Mouse (Mus musculus): ENCODE data around the gene Enpp5. TPM values are rescaled to one million over a fixed set of nuclear protein-coding genes. Genes with fewer than 3 reads are reported as not detected.

The Enpp5 gene
- total and polyA plus RNA-seq, 3 experiments, result 13.3 to 14.2 (median 14.2) TPM

- intact Hi-C loops (cut with DNase I), result loop anchor here (5.0 kb wide), 1 partner anchor 180 kb away; no protein-coding TSS in a partner anchor
- H3K27me3 ChIP-seq (ENCODE audit: control insufficient read depth, insufficient read depth, low read length), result no peaks in the 10 kb centered on the region
- no peaks in the 10 kb centered on the region for H3K36me3 ChIP-seq (ENCODE audit: control insufficient read depth, insufficient read depth, low read length)
- H3K79me2 ChIP-seq (replicated peaks; ENCODE audit: control insufficient read depth, insufficient read depth, low read length), result peaks cover 2% of the 10 kb centered on the region; the same call in 1 of the 2 replicates
- H3K4me3 ChIP-seq, result no peak overlapping the region
- peaks cover 6% of the 10 kb centered on the region for H3K4me1 ChIP-seq (ENCODE audit: control insufficient read depth, insufficient read depth, low read length)
- 73% methylated on average over 12 of the region's 12 CpGs for WGBS
- H3K9ac ChIP-seq (ENCODE audit: low read depth, low read length), result no peak overlapping the region
- no peak overlapping the region for H3K27ac ChIP-seq
- no peak for DNase-seq
- TF ChIP-seq CTCF (IDR thresholded peaks at IDR 0.05), result no peak
- no peak for TF ChIP-seq POLR2A (IDR thresholded peaks at IDR 0.05; ENCODE audit: insufficient read depth, low read depth, low read length)
- no peak for TF ChIP-seq EP300 (IDR thresholded peaks at IDR 0.05; ENCODE audit: insufficient read depth, low read depth, low read length)
Measured at GRCm38 (mm10) chr17:44077146-44077842, 1.3 kb upstream of the Enpp5 start.

DNA sequence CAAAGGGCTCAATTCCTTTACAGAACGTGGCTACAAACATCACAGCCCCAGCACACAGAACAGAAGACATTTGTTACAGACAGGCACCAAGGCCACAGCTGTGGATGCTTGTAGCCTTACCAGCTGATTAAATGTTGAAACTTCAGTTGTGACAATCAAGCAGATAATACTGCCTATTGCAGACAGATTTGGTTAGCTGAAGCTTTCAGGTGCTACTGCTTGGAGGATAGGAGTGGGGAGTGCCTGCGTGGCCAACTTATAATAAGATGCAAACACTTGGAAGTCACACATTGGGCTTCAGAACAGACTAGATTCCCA is 811 bp upstream of the Enpp5 start:
- intact Hi-C loops (cut with DNase I), result loop anchor here (2.0 to 5.0 kb wide), 2 partner anchors 27 to 179 kb away; partner anchors contain the start of gene Enpp4
- Histone ChIP-seq H3K79me2 (replicated peaks; ENCODE audit: control insufficient read depth, insufficient read depth, low read length) (peaks cover 2% of the 10 kb centered on the region; the same call in 1 of the 2 replicates), H3K36me3 (ENCODE audit: control insufficient read depth, insufficient read depth, low read length) (no peaks in the 10 kb centered on the region; the same call in 1 of the 2 replicates), H3K27ac (no peak overlapping the region), H3K4me1 (ENCODE audit: control insufficient read depth, insufficient read depth, low read length) (peaks cover 6% of the 10 kb centered on the region), H3K27me3 (ENCODE audit: control insufficient read depth, insufficient read depth, low read length) (no peaks in the 10 kb centered on the region), H3K9ac (ENCODE audit: low read depth, low read length) (no peak overlapping the region), H3K4me3 (no peak overlapping the region)
- WGBS, result 79% methylated on average over 2 of the region's 2 CpGs
- TF ChIP-seq POLR2A (IDR thresholded peaks at IDR 0.05; ENCODE audit: insufficient read depth, low read depth, low read length) (no peak), EP300 (IDR thresholded peaks at IDR 0.05; ENCODE audit: insufficient read depth, low read depth, low read length) (no peak), CTCF (IDR thresholded peaks at IDR 0.05) (no peak)
- no peak for DNase-seq

- no peak for TF ChIP-seq CTCF (IDR thresholded peaks at IDR 0.05)
- TF ChIP-seq EP300 (IDR thresholded peaks at IDR 0.05; ENCODE audit: insufficient read depth, low read depth, low read length), result no peak
- no peak for TF ChIP-seq POLR2A (IDR thresholded peaks at IDR 0.05; ENCODE audit: insufficient read depth, low read depth, low read length)
- no peak for DNase-seq
- H3K4me1 ChIP-seq (ENCODE audit: control insufficient read depth, insufficient read depth, low read length), result no peaks in the 10 kb centered on the region
- H3K9ac ChIP-seq (ENCODE audit: low read depth, low read length), result no peak overlapping the region
- WGBS, result 87% methylated on average over 4 of the region's 4 CpGs
- H3K4me3 ChIP-seq, result no peak overlapping the region
- H3K27me3 ChIP-seq (ENCODE audit: control insufficient read depth, insufficient read depth, low read length), result no peaks in the 10 kb centered on the region
- H3K27ac ChIP-seq, result no peak overlapping the region
- intact Hi-C loops (cut with DNase I), result no loop called here
- H3K36me3 ChIP-seq (ENCODE audit: control insufficient read depth, insufficient read depth, low read length), result no peaks in the 10 kb centered on the region; the same call in 1 of the 2 replicates
- H3K79me2 ChIP-seq (replicated peaks; ENCODE audit: control insufficient read depth, insufficient read depth, low read length), result peaks cover 2% of the 10 kb centered on the region; the same call in 1 of the 2 replicates
Measured at GRCm38 (mm10) chr17:44083156-44083555, 4.5 kb downstream of the Enpp5 start.

DNA sequence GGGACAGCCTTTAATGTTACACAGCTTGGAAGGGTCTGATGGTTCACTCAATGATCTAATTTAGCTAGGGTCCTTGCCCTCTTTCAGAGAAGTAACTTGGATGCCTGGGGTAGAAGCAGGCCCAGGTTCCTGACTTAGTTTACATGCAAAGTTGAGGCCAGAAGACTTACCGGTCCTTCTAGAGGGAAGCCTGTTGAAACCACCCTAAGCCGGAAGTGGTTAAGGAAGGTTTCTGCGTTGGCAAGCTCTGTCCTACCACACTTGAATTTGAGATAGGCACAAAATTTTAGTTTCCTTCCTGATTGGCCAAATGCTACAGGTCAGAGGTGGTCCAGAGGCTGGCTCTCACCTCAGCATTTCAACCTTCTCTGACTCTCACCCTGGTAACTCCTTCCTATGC is 9.6 kb downstream of the Enpp5 start:
- Histone ChIP-seq H3K4me1 (ENCODE audit: control insufficient read depth, insufficient read depth, low read length) (no peaks in the 10 kb centered on the region), H3K36me3 (ENCODE audit: control insufficient read depth, insufficient read depth, low read length) (no peaks in the 10 kb centered on the region), H3K4me3 (no peak overlapping the region), H3K79me2 (replicated peaks; ENCODE audit: control insufficient read depth, insufficient read depth, low read length) (no peaks in the 10 kb centered on the region), H3K27me3 (ENCODE audit: control insufficient read depth, insufficient read depth, low read length) (no peaks in the 10 kb centered on the region), H3K9ac (ENCODE audit: low read depth, low read length) (no peak overlapping the region), H3K27ac (no peak overlapping the region)
- no peak for DNase-seq
- WGBS, result 86% methylated on average over 3 of the region's 3 CpGs
- TF ChIP-seq POLR2A (IDR thresholded peaks at IDR 0.05; ENCODE audit: insufficient read depth, low read depth, low read length) (no peak), EP300 (IDR thresholded peaks at IDR 0.05; ENCODE audit: insufficient read depth, low read depth, low read length) (no peak)
- intact Hi-C loops (cut with DNase I), result no loop called here

DNA sequence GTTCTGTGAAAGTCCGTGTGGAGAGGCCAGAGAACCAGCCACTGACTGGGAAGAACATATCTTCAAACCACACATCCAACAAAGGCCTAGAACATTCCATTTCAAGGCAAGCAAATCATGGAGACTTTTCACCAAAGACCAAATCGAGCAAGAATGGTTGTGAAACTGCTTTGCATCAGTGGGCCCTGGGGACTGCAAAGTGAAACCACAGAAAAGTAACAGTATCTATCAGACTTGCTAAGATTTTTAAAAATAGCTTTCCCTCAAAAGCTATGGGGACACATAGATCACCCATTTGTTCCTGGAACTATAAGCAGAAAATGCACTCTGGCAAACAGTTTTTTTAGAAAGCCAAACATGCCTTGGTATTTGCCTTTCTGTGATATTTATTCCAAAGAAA is 12.3 kb downstream of the Enpp5 start:
- intact Hi-C loops (cut with DNase I), result no loop called here
- 55% methylated on average over 2 of the region's 2 CpGs for WGBS

GRCm38 (mm10) chr17:44091512-44091911 is 12.9 kb downstream of the Enpp5 start:
- no peak for DNase-seq
- Histone ChIP-seq H3K4me1 (ENCODE audit: control insufficient read depth, insufficient read depth, low read length) (no peaks in the 10 kb centered on the region), H3K27ac (no peak overlapping the region), H3K36me3 (ENCODE audit: control insufficient read depth, insufficient read depth, low read length) (no peaks in the 10 kb centered on the region), H3K4me3 (no peak overlapping the region), H3K79me2 (replicated peaks; ENCODE audit: control insufficient read depth, insufficient read depth, low read length) (no peaks in the 10 kb centered on the region), H3K27me3 (ENCODE audit: control insufficient read depth, insufficient read depth, low read length) (no peaks in the 10 kb centered on the region), H3K9ac (ENCODE audit: low read depth, low read length) (no peak overlapping the region)
- 47% methylated on average over 2 of the region's 2 CpGs for WGBS
- intact Hi-C loops (cut with DNase I), result no loop called here
- TF ChIP-seq CTCF (IDR thresholded peaks at IDR 0.05) (peak; percentile 40), EP300 (IDR thresholded peaks at IDR 0.05; ENCODE audit: insufficient read depth, low read depth, low read length) (no peak)

More for the DNA sequence above, 12.3 kb downstream of the Enpp5 start:
- H3K4me3 ChIP-seq, result no peak overlapping the region
- DNase-seq, result no peak
- H3K27ac ChIP-seq, result no peak overlapping the region
- TF ChIP-seq EP300 (IDR thresholded peaks at IDR 0.05; ENCODE audit: insufficient read depth, low read depth, low read length), result no peak
- TF ChIP-seq POLR2A (IDR thresholded peaks at IDR 0.05; ENCODE audit: insufficient read depth, low read depth, low read length), result no peak
- TF ChIP-seq CTCF (IDR thresholded peaks at IDR 0.05), result no peak
- no peaks in the 10 kb centered on the region for H3K27me3 ChIP-seq (ENCODE audit: control insufficient read depth, insufficient read depth, low read length)
- no peaks in the 10 kb centered on the region for H3K36me3 ChIP-seq (ENCODE audit: control insufficient read depth, insufficient read depth, low read length)
- no peak overlapping the region for H3K9ac ChIP-seq (ENCODE audit: low read depth, low read length)
- no peaks in the 10 kb centered on the region for H3K79me2 ChIP-seq (replicated peaks; ENCODE audit: control insufficient read depth, insufficient read depth, low read length)
- H3K4me1 ChIP-seq (ENCODE audit: control insufficient read depth, insufficient read depth, low read length), result no peaks in the 10 kb centered on the region
